Comparison of ENCODE assay signal across 9 mouse cellular contexts in the genomic region with DNA sequence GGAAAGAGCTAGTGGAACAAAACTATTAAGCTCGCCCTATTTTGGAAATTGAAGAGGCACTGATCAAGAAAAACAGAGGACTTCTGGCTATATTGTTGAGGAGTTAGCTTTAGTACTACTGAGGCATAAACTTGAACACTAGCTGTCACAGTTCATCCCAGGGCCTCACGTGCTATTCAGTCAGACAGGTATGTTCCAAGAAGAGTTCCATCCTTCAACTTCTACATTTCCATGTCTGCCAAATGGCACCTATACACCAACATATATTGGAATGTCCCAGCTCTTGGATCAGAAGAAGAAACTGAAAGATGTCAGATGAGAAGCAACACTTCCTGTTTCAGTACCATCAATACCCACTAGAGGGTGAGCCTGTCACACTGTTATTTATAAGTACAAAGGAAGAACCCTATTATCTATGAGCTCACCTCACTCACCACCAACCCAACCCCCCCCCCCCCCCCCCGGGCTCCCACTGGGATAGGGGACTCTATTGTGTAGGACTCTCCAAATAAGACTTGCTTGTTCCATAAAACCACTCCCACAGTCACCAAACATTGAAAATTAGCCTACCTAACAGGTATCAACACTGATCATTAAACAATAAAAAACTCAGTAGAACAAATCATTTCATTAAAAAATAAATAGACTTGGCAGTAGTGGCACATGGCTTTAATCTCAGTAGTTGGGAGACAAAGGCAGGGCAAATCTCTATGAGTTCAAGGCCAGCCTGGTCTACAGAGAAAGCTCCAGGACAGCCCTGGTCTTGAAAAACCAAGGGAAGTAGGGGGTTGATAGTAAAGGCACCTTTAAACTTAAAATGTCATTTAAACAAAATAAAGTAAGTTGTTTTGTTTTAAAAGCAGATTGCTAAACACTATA. TPM values are rescaled to one million over a fixed set of nuclear protein-coding genes. Genes with fewer than 3 reads are reported as not detected.
DNase-seq lines count a peak whose midpoint lies in the region; ATAC-seq and TF ChIP-seq lines count a peak whose summit lies in the region.
"Had no signal": no experiment of that assay in that cellular context is flagged by ENCODE, and none has a peak within 500 bp of the region (broad histone marks: within the 10 kb centered on the region; RNA-seq: fewer than 3 reads in every experiment).

No protein-coding gene starts in this region.

- H3K9ac ChIP-seq in liver, embryonic 12.5 days, result no peak overlapping the region
- no peak overlapping the region for H3K9ac ChIP-seq in neural tube, embryonic 14.5 days (replicated peaks; ENCODE audit: low read depth, low read length)

- H3K9me3 ChIP-seq in liver, embryonic 12.5 days (replicated peaks), result no peaks in the 10 kb centered on the region
- H3K9me3 ChIP-seq in neural tube, embryonic 14.5 days (ENCODE audit: control insufficient read depth, low read length), result no peaks in the 10 kb centered on the region

- peak; percentile 37 for TF ChIP-seq CTCF in kidney, adult 2 months (conservative IDR thresholded peaks at IDR 0.05; ENCODE audit: insufficient read depth, insufficient read length, low read depth, low read length)

- H3K36me3 ChIP-seq in kidney, adult 2 months (ENCODE audit: control insufficient read depth, insufficient read depth, low read length), result peaks cover 20% of the 10 kb centered on the region
- H3K36me3 ChIP-seq in liver, embryonic 12.5 days, result peaks cover 75% of the 10 kb centered on the region
- peaks cover 60% of the 10 kb centered on the region for H3K36me3 ChIP-seq in neural tube, embryonic 14.5 days (ENCODE audit: control insufficient read depth, insufficient read depth, low read length)

- H3K4me2 ChIP-seq in liver, embryonic 12.5 days, result no peak overlapping the region
- no peak overlapping the region for H3K4me2 ChIP-seq in neural tube, embryonic 14.5 days (ENCODE audit: low read depth, low read length)

- no peak for TF ChIP-seq POLR2A in kidney, adult 2 months (IDR thresholded peaks at IDR 0.05; ENCODE audit: low read depth, low read length)

- 61% methylated on average over 3 of the region's 3 CpGs for WGBS in kidney, adult 2 months
- WGBS in liver, embryonic 12.5 days (ENCODE audit: insufficient replicate concordance), result 50% methylated on average over 3 of the region's 3 CpGs
- 78% methylated on average over 3 of the region's 3 CpGs for WGBS in neural tube, embryonic 14.5 days

- peak; percentile 82 for DNase-seq in kidney, adult 2 months
- no peak for DNase-seq in kidney, adult 18-20 months
- peak; percentile 70 for DNase-seq in Muller cell, postnatal 12 days (ENCODE audit: inconsistent ontology term)
- peak; percentile 72 for DNase-seq in embryo, embryonic 10.5 days (ENCODE audit: low spot score)
- no peak for DNase-seq in urinary bladder, postnatal 36 days (ENCODE audit: low spot score in 2 of 2)

- no peak overlapping the region for H3K4me3 ChIP-seq in kidney, adult 2 months (ENCODE audit: insufficient read depth, low read depth, low read length)
- H3K4me3 ChIP-seq in liver, embryonic 12.5 days, result no peak overlapping the region
- H3K4me3 ChIP-seq in neural tube, embryonic 14.5 days (ENCODE audit: low read depth, low read length), result no peak overlapping the region

- H3K4me1 ChIP-seq in kidney, adult 2 months (ENCODE audit: control insufficient read depth, insufficient read depth, low read length), result peaks cover 15% of the 10 kb centered on the region
- H3K4me1 ChIP-seq in liver, embryonic 12.5 days, result peaks cover 14% of the 10 kb centered on the region
- H3K4me1 ChIP-seq in neural tube, embryonic 14.5 days (ENCODE audit: control insufficient read depth, insufficient read depth, low read length), result no peaks in the 10 kb centered on the region

- H3K27ac ChIP-seq in kidney, adult 2 months (ENCODE audit: insufficient read depth, low read depth, low read length), result no peak overlapping the region
- no peak overlapping the region for H3K27ac ChIP-seq in liver, embryonic 12.5 days
- H3K27ac ChIP-seq in neural tube, embryonic 14.5 days (ENCODE audit: low read depth, low read length), result no peak overlapping the region

- H3K27me3 ChIP-seq in kidney, adult 2 months (replicated peaks; ENCODE audit: control insufficient read depth, insufficient read depth, low read length), result no peaks in the 10 kb centered on the region
- no peaks in the 10 kb centered on the region for H3K27me3 ChIP-seq in liver, embryonic 12.5 days (replicated peaks)
- no peaks in the 10 kb centered on the region for H3K27me3 ChIP-seq in neural tube, embryonic 14.5 days (ENCODE audit: control insufficient read depth, insufficient read depth, low read length)

- ATAC-seq in hematopoietic stem cell, adult 5-6 weeks (replicated peaks in 1 of 2; ENCODE audit: insufficient read depth in 1 of 2, low FRiP score in 2 of 2, low TSS enrichment in 1 of 2, low read depth in 1 of 2, poor library complexity in 2 of 2, severe bottlenecking in 2 of 2), result peak; percentile 75 to 87; a peak in 3 of 4 replicates
- ATAC-seq in liver, embryonic 12.5 days, result peak; percentile 35; the same call in 1 of the 2 replicates
- ATAC-seq in neural tube, embryonic 14.5 days (ENCODE audit: low read depth), result peak; percentile 76

RNA-seq across cellular contexts. Expression of a gene that starts 32.7 kb away (rescaled TPM):
- polyA plus RNA-seq in kidney, adult 2 months (2012; rRNA removed), result 53.2 and 58.7 TPM in 2 replicates
- total RNA-seq in hematopoietic stem cell, adult 5-6 weeks (2017), result 24.5 and 32.2 TPM in 2 replicates
- 18.6 and 20.5 TPM in 2 replicates for polyA plus RNA-seq in liver, embryonic 12.5 days (2016; fragmentation: Nextera tagmentation; extraction: Ambion mirVana)
- 30.1 and 40.4 TPM in 2 replicates for polyA plus RNA-seq in neural tube, embryonic 14.5 days (2014; fragmentation: Nextera tagmentation; extraction: Ambion mirVana)

RNA-seq across cellular contexts. Expression of a gene that starts 41.0 kb away (rescaled TPM):
- polyA plus RNA-seq in kidney, adult 2 months (2012; rRNA removed), result 0.02 TPM in 1 of 2 replicates, not detected in the other
- 0.13 TPM in 1 of 2 replicates, not detected in the other for total RNA-seq in hematopoietic stem cell, adult 5-6 weeks (2017)
- 0.04 and 0.10 TPM in 2 replicates for polyA plus RNA-seq in liver, embryonic 12.5 days (2016; fragmentation: Nextera tagmentation; extraction: Ambion mirVana)
- 0.24 and 0.44 TPM in 2 replicates for polyA plus RNA-seq in neural tube, embryonic 14.5 days (2014; fragmentation: Nextera tagmentation; extraction: Ambion mirVana)
- polyA plus RNA-seq: large intestine, adult 2 months had no signal

RNA-seq across cellular contexts. Expression of a gene that starts 52.7 kb away (rescaled TPM):
- polyA plus RNA-seq in kidney, adult 2 months (2012; rRNA removed), result 29.6 and 32.2 TPM in 2 replicates
- 81.5 and 84.4 TPM in 2 replicates for total RNA-seq in hematopoietic stem cell, adult 5-6 weeks (2017)
- 163 and 165 TPM in 2 replicates for polyA plus RNA-seq in liver, embryonic 12.5 days (2016; fragmentation: Nextera tagmentation; extraction: Ambion mirVana)
- 163 and 181 TPM in 2 replicates for polyA plus RNA-seq in neural tube, embryonic 14.5 days (2014; fragmentation: Nextera tagmentation; extraction: Ambion mirVana)

RNA-seq across cellular contexts. Expression of a gene that starts 60.0 kb away (rescaled TPM):
- polyA plus RNA-seq in kidney, adult 2 months (2012; rRNA removed), result not detected in 2 replicates
- not detected in 2 replicates for total RNA-seq in hematopoietic stem cell, adult 5-6 weeks (2017)
- not detected in 2 replicates for polyA plus RNA-seq in liver, embryonic 12.5 days (2016; fragmentation: Nextera tagmentation; extraction: Ambion mirVana)
- polyA plus RNA-seq in neural tube, embryonic 14.5 days (2014; fragmentation: Nextera tagmentation; extraction: Ambion mirVana), result 0.13 TPM in 1 of 2 replicates, not detected in the other
- polyA plus RNA-seq: large intestine, adult 2 months had no signal

Comparison
In these comparisons a context has a peak if more than half of its experiments do, and no peak if none do; other contexts are left out.
1. DNase-seq: peak in kidney, adult 2 months (single experiment), Muller cell, postnatal 12 days (single experiment) and embryo, embryonic 10.5 days (single experiment); none in kidney, adult 18-20 months (single experiment) and urinary bladder, postnatal 36 days (0 of 2).
2. Peak in every context shown above with its lines, with median percentiles within 50 percentile points of each other: ATAC-seq.